Mouse (Mus musculus): ENCODE data around the gene Adam19.
"Not testable (repeated sequence)": the region's sequence is repeated elsewhere in the genome, so short reads cannot be mapped to it uniquely, and the experiment has no call there.

Gene Adam19

DNA sequence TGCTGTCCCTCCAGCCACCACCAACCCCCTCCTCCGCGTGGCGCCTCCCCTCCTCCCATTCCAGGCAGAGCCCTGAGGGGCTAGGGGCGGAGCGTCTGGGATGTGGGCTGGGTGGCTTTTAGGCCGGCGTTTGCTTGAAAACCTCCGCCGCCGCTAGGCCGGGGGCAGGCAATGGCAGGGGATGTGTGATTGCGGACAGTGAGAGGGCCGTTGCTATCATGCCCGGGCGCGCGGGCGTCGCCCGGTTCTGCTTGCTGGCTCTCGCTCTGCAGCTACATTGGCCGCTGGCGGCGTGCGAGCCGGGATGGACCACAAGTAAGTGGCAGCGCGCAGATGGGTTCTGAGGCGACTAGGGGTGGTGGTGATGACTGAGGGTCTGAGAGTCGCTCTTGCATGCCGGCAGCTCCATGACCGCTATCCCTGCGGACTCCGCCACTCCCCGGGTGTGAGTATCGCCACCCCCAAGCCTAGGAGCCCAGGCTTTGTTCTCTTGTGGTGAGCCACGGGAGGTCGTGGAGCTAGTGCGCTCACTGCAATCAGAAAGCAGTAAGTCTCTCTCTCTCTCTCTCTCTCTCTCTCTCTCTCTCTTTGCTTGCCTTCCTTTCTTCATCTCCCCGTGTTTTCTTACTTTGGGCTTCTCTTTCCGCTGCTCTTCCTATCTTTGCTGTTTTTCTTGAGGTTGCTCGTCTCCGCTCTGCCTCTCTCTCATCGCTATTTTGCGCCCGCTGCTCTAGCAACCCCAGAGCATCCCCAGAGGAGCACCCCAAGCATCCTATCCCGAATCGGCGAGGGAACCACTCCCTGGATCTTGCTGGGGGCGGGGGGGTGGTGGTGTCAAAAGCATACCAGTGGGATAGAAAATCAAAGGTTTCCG lies at the start of gene Adam19:
Gene Adam19, plus strand, starts transcription at position 97 of the 874 bp plus-strand sequence.
- peak; percentile 30 for DNase-seq (ENCODE audit: low spot score)

DNA sequence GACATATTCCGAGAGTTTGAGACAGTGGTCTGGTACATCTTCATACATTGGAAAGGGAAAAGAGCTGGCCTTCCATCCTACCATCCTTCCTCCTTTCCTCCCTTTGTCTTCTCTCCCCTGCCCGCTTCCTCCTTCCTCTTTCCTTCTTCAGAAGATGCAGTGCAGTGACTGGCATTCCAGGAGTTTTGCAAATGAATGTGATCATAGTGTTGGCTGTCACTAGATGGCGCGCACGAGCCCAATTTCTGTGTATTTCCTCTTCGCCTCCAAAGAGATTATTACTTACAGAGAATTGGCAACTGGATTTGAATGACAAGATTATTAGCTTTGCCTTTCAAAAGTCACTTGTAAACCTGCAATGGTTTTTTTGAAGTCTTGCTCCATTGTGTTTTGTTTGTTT lies 39.7 kb upstream of the Adam19 start:
- DNase-seq (ENCODE audit: low spot score), result peak; percentile 54

DNA sequence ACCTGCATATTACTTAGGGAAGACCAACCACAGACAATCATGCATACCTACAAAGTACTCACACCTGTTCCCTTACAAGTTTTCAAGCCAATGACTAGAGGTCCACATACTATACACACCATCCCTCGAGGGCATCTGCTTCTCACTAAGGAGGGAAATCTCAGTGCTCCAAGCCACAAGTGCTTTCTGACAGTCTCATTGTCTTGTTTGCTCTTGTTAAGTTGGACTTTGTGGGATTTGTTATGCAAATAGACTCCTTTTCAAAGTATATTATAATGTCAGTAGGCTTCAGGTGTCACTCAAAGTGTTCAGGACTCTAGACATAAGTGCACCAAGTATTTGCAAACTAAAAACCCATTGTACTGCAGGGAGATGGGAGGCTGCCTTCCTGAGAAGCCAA lies 35.5 kb upstream of the Adam19 start:
- DNase-seq (ENCODE audit: low spot score), result no peak

DNA sequence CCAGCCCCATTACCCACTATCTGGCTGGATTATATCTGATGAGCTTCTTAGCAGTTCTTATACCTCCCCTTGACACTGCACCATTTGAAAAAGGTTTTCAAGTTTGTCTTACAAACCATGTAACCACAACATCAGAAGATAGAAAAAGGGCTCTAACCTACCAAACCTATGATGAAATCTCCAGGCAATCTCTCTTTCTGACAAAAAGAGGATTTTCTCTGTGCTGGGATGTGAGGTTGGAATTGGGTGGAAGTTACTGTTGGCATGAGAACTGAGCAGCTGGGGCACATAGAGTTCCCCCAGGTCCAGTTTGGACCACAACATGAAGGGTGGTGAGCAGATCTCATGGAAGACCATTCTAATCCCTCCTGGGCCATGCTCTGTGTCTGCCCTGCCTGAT lies 33.9 kb upstream of the Adam19 start:
- no peak for DNase-seq (ENCODE audit: low spot score)

GRCm38 (mm10) chr11:46022983-46023382 lies 32.8 kb upstream of the Adam19 start:
- DNase-seq (ENCODE audit: low spot score), result no peak

- DNase-seq (ENCODE audit: low spot score), result no peak
Measured at GRCm38 (mm10) chr11:46025962-46026392, 29.8 kb upstream of the Adam19 start.

DNA sequence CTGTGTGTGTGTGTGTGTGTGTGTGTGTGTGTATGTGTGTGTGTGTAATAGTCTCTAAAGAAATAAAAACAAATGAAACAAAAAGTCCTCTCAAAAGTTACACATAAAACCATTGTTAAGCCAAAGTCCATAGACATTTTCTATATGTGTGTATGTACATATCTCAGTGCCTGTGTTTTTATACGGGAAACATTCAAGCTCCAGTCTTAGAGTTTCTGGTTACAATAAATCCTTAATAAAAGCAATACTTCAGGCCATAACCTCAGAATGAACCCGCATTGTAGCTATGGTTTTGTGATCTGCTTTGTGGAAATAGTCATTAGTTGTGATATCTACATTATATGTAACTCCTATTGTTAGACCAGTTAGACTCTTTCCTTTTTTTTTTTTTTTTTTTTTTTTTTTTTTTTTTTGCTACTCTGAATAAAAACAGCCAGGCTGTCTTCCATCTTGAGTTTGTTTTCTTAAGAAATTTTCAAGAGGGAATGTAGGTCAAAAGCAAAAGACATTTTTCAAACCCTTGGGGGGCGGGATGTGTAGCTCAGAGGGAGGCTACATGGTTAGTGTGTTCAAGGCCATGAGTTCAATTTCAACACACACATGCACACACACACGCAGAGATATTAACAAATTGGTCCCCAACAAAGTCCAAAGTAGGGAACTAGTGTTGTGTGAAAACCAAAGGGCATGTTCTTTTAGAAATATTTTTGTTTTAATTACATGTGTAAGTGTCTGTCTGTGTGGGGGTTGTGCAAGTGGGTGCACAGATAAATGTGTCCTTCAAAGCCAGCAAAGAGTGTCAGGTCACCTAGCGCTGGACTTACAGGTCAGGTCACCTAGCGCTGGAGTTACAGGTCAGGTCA lies 27.6 kb upstream of the Adam19 start:
- no peak for DNase-seq (ENCODE audit: low spot score)

DNA sequence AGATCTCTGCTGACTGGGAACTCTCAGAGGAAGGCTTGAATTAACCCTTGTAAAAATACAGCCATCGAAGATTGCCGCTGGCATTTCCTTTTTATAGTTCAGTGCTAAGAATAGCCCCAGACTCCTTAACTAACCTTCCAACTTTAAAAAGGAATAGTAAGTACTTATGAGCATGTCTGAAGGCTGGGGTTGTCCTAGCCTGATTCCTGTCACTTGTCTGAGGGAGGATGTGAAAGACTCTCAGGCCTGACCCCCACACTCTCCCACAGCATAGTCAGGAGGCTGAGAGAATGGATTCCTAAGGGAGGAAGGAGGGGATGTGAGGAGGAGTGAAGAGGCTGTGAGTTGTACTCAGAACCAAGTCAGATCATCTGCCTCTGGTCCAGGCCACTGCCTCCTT lies 26.3 kb upstream of the Adam19 start:
- DNase-seq (ENCODE audit: low spot score), result no peak

GRCm38 (mm10) chr11:46030026-46030425 lies 25.8 kb upstream of the Adam19 start:
- no peak for DNase-seq (ENCODE audit: low spot score)

DNA sequence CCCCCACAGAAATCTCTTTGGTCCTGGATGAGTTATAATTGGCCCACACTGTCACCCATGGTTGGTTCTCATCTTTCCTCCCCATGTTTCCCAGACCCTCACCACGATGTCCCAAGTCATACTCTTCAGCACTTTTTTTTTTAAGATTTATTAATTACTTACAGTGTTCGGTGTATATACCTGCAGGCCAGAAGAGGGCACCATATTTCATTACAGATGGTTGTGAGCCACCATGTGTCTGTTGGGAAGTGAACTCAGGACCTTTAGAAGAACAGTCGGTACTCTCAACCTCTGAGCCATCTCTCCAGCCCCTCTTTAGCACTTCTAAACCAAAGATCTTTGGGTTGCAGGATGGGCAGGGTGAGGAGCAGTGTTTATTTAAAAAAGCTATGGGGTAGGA lies 24.3 kb upstream of the Adam19 start:
- no peak for DNase-seq (ENCODE audit: low spot score)

DNA sequence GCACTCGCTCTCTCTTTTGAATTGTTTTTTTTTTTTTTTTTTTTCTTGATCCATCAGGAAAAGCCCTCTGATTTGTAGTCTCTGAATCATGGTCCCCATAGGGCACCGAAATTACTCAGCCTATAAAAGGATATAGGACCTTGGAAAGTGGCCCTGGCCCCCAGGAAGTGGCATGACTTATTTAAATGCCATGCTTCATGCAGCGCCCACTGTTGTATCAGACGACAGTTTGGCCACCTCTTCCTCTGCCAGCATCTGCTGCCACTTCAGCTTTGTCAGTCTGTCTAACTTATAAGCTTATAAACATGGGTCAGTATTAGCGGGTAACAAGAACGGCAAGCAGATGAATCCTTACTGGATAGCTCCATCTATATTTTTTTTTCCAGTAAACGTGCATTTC lies 22.8 kb upstream of the Adam19 start:
- no peak for DNase-seq (ENCODE audit: low spot score)

GRCm38 (mm10) chr11:46036374-46036773 lies 19.4 kb upstream of the Adam19 start:
- DNase-seq (ENCODE audit: low spot score), result no peak

- DNase-seq (ENCODE audit: low spot score), result no peak
Measured at GRCm38 (mm10) chr11:46038901-46039300, 16.9 kb upstream of the Adam19 start.

GRCm38 (mm10) chr11:46039335-46039734 lies 16.5 kb upstream of the Adam19 start:
- DNase-seq (ENCODE audit: low spot score), result no peak

- no peak for DNase-seq (ENCODE audit: low spot score)
Measured at GRCm38 (mm10) chr11:46040841-46041556, 14.8 kb upstream of the Adam19 start.

- no peak for DNase-seq (ENCODE audit: low spot score)
Measured at GRCm38 (mm10) chr11:46041607-46042267, 14.1 kb upstream of the Adam19 start.

GRCm38 (mm10) chr11:46044781-46045180 lies 11.0 kb upstream of the Adam19 start:
- DNase-seq (ENCODE audit: low spot score), result no peak

DNA sequence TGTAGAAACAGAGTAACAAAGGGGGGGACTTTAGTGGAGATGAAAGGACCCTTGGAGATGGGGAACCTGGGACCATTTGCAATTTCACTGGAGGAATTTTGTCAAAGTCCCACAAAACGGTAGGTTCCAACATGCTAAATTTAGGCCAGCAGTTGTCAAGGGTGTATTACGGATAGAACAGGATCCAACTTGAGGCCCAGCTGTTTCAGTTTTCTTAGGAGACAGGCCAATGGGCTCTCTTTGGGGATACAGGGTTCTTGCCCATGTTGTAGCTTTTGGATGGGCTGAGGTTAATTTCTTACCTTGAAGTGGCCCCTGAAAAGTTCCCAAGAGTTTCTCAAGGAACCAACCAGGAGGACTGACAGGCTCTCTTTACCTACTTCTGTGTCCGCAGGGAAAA lies 8.5 kb upstream of the Adam19 start:
- no peak for DNase-seq (ENCODE audit: low spot score)

GRCm38 (mm10) chr11:46052105-46052659 lies 3.6 kb upstream of the Adam19 start, which contains the start of gene Gm12166:
TSS of gene Gm12166 (minus strand) at chr11:46052321.
- DNase-seq (ENCODE audit: low spot score), result not testable (repeated sequence)

DNA sequence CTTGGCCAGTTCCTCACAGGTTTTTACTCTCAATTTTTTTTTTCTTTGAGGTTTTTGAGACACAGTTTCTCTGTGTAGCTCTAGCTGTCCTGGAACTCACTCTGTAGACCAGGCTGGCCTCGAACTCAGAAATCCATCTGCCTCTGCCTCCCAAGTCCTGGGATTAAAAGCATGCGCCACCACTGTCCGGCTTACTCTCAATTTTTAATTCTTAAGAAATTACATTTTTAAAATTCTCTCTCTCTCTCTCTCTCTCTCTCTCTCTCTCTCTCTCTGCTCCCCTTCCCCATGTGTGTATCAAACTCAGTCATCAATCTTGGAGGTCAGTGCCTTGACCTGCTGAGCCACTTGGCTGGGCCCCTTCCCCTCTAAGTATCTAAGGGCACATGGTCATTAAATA lies 2.3 kb upstream of the Adam19 start:
- DNase-seq (ENCODE audit: low spot score), result not testable (repeated sequence)

GRCm38 (mm10) chr11:46054311-46054710 lies 1.5 kb upstream of the Adam19 start:
- DNase-seq (ENCODE audit: low spot score), result no peak
